Mouse (Mus musculus) heart, embryonic 14.5 days (tissue): ENCODE measurements around the gene Zdhhc5. TPM values are rescaled to one million over a fixed set of nuclear protein-coding genes. Genes with fewer than 3 reads are reported as not detected.

ENCODE experiments used
- ATAC-seq: fragments of 200-750 bp; cut with Nextera tagmentation; 2 replicates; pipeline ENCODE4 v1.8.0; 2017; ENCODE audit warnings: low read depth, moderate TSS enrichment; ENCODE audit not compliant: insufficient number of reproducible peaks, insufficient read depth, low FRiP score
- H3K27ac ChIP-seq, 2 experiments: fragments of 200-500 bp in 1 of 2; fragments of 300-500 bp in 1 of 2; sonication (generic) in 1 of 2; replicated peaks in 1 of 2; 2 replicates each; pipeline ENCODE4 v1.5.1; 2012 to 2014; ENCODE audit warnings: low read depth in 2 of 2, low read length in 2 of 2, control low read depth in 1 of 2, mild to moderate bottlenecking in 1 of 2, mixed read lengths in 1 of 2; ENCODE audit not compliant: control insufficient read depth in 1 of 2, insufficient read depth in 1 of 2
- H3K27me3 ChIP-seq: fragments of 300-500 bp; sonication (generic); 2 replicates; pipeline ENCODE4 v1.6.1; 2014; ENCODE audit warnings: mild to moderate bottlenecking, low read length, control low read depth; ENCODE audit not compliant: control insufficient read depth, insufficient read depth
- H3K36me3 ChIP-seq: fragments of 300-500 bp; sonication (generic); 2 replicates; pipeline ENCODE4 v1.6.1; 2014; ENCODE audit warnings: mild to moderate bottlenecking, control low read depth, low read length, mixed read lengths; ENCODE audit not compliant: control insufficient read depth, insufficient read depth
- H3K4me1 ChIP-seq, 2 experiments: fragments of 200-500 bp in 1 of 2; fragments of 300-500 bp in 1 of 2; sonication (generic) in 1 of 2; 2 replicates each; pipeline ENCODE4 v1.6.1; 2012 to 2014; ENCODE audit warnings: low read length in 2 of 2, control low read depth in 1 of 2, mixed read lengths in 1 of 2; ENCODE audit not compliant: control insufficient read depth in 2 of 2, insufficient read depth in 2 of 2
- H3K4me2 ChIP-seq: fragments of 300-500 bp; sonication (generic); 2 replicates; pipeline ENCODE4 v1.6.1; 2014; ENCODE audit warnings: mild to moderate bottlenecking, low read length
- H3K4me3 ChIP-seq, 2 experiments: fragments of 200-500 bp in 1 of 2; fragments of 300-500 bp in 1 of 2; sonication (generic) in 1 of 2; 2 replicates each; pipeline ENCODE4 v1.5.1; 2012 to 2014; ENCODE audit warnings: low read length in 2 of 2, mild to moderate bottlenecking in 2 of 2, control low read depth in 1 of 2, low read depth in 1 of 2, moderate library complexity in 1 of 2; ENCODE audit not compliant: control insufficient read depth in 1 of 2, insufficient read depth in 1 of 2
- H3K9ac ChIP-seq: fragments of 300-500 bp; sonication (generic); 2 replicates; pipeline ENCODE4 v1.6.1; 2014; ENCODE audit warnings: mild to moderate bottlenecking, low read length
- H3K9me3 ChIP-seq: fragments of 300-500 bp; sonication (generic); 2 replicates; pipeline ENCODE4 v1.6.1; 2016; ENCODE audit warnings: low read length, control low read depth; ENCODE audit not compliant: control insufficient read depth
- WGBS: fragments of 180-500 bp; shearing (Covaris S2); extraction: QIAGEN DNeasy Blood & Tissue Kit; methylation state at CpG from one replicate; pipeline ENCODE4 v1.1.7; 2014; 5-methylcytosine and 5-hydroxymethylcytosine counted together
- microRNA counts: library from miRNA; unstranded; fragments of <30 nt; microRNA quantifications from one replicate; lab custom pipeline; 2016
- microRNA-seq: library from miRNA; unstranded; fragments of <30 nt; microRNA quantifications from one replicate; pipeline ENCODE4, GENCODE M21; 2016
- polyA plus RNA-seq: library from polyadenylated mRNA; unstranded; fragments of >200 nt; fragmentation: Nextera tagmentation; extraction: Ambion mirVana; gene quantifications from 2 replicates; pipeline ENCODE4 v1.2.1, GENCODE M21; 2014

Zdhhc5 gene
- polyA plus RNA-seq, 1 experiment from 2014 or later: 27.1 TPM

DNA sequence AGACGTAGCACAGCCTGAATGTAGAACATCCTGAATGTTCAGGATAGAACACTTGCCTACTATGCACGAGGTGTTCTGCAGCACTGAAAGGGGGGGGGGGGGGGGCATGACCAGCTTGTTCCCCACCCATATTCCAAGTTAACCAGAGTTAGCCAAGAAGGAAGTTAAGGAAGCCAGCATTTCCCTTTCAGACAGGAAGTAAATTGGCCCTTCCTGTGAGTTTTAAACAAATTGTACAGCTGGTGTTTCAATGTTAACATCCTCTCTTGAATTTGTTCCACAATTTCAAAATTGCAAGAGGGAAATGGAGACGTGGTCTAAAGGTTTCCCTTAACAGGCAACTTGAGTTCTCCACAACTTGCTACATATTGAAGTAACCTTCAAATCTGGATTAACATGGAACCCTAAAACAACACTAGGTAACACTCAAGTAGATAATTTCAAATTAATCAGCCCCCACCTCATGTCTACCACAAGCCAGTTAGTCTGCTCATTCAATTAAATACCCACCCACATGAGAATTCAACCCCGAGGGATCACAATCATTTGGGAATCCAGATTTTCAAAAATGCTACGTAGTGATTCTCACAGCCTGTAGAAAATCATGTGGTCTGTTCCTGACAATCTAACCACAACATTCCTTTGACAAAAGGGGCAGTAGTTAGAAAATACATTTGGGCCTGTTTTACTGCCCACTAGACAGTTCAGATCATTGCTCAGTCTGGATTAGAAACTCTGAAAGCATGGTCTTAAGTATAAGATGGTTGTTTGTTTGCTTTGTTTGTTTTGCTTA is 76.4 kb downstream of the Zdhhc5 start:
- Histone ChIP-seq H3K27ac (peak overlapping the region; percentile 68 to 95), H3K4me2 (peak overlapping the region; percentile 60), H3K9me3 (no peaks in the 10 kb centered on the region), H3K9ac (peak overlapping the region; percentile 56), H3K4me3 (peak overlapping the region in 1 of 2 experiments; percentile 14; a peak in 2 of 4 replicates), H3K36me3 (peaks cover 11% of the 10 kb centered on the region; the same call in 1 of the 2 replicates), H3K27me3 (no peaks in the 10 kb centered on the region), H3K4me1 (peaks cover 24 to 94% of the 10 kb centered on the region in 2 experiments)
- 31% methylated on average over 5 of the region's 5 CpGs for WGBS
- no peak for ATAC-seq

MicroRNAs within 50 kb of the gene (microRNA counts, 519-probe panel; counts per million panel counts)
- microRNA mmu-miR-130a (lab: Ali Mortazavi, UCI): 8,460 counts per million, percentile 98 among the panel's probes with 10 or more counts

Small RNA genes within 50 kb of the gene (microRNA-seq; reads per million reads assigned to microRNA genes)
- gene Mir130a: 20,941 reads per million, percentile 97 among the genes with 10 or more reads in this experiment

Other genes with a start within 250 kb of the Zdhhc5 start
- 87.0 and 90.8 TPM in 2 replicates for gene Tfpi, start 238.4 kb downstream of the Zdhhc5 start, polyA plus RNA-seq
- 65.2 and 68.5 TPM in 2 replicates for gene Ctnnd1, start 64.4 kb downstream of the Zdhhc5 start, polyA plus RNA-seq
- gene Btbd18, start 56.1 kb downstream of the Zdhhc5 start, polyA plus RNA-seq: 0.11 and 0.15 TPM in 2 replicates
- 248 and 271 TPM in 2 replicates for gene Selenoh, start 44.4 kb downstream of the Zdhhc5 start, polyA plus RNA-seq
- not detected in 2 replicates for gene Gm28635, start 37.1 kb downstream of the Zdhhc5 start, polyA plus RNA-seq
- 26.6 and 28.2 TPM in 2 replicates for gene Med19, start 36.8 kb downstream of the Zdhhc5 start, polyA plus RNA-seq
- gene Tmx2, start 36.0 kb downstream of the Zdhhc5 start, polyA plus RNA-seq: 161 and 193 TPM in 2 replicates
- gene Clp1, start 12.2 kb upstream of the Zdhhc5 start, polyA plus RNA-seq: 14.3 and 16.9 TPM in 2 replicates
- 3.5 and 4.5 TPM in 2 replicates for gene Ypel4, start 18.9 kb upstream of the Zdhhc5 start, polyA plus RNA-seq
- 4.4 and 4.5 TPM in 2 replicates for gene Gm19426, start 28.5 kb upstream of the Zdhhc5 start, polyA plus RNA-seq
- 37.9 and 46.6 TPM in 2 replicates for gene Serping1, start 60.3 kb upstream of the Zdhhc5 start, polyA plus RNA-seq
- gene Ube2l6, start 83.6 kb upstream of the Zdhhc5 start, polyA plus RNA-seq: 59.4 and 82.6 TPM in 2 replicates
- 0.11 and 0.19 TPM in 2 replicates for gene Smtnl1, start 107.5 kb upstream of the Zdhhc5 start, polyA plus RNA-seq
- gene Timm10, start 111.8 kb upstream of the Zdhhc5 start, polyA plus RNA-seq: 90.3 and 94.1 TPM in 2 replicates
- 9.2 and 10.5 TPM in 2 replicates for gene Slc43a1, start 123.7 kb upstream of the Zdhhc5 start, polyA plus RNA-seq
- gene Rtn4rl2, start 171.5 kb upstream of the Zdhhc5 start, polyA plus RNA-seq: 2.2 TPM in 2 replicates
- gene Slc43a3, start 221.4 kb upstream of the Zdhhc5 start, polyA plus RNA-seq: 33.7 and 34.2 TPM in 2 replicates